Mouse (Mus musculus) lung, postnatal 0 days (tissue): Measurements from ENCODE around the gene Cebpe. TPM values are rescaled to one million over a fixed set of nuclear protein-coding genes. Genes with fewer than 3 reads are reported as not detected.

ENCODE experiments used
- ATAC-seq: fragments of 200-750 bp; cut with Nextera tagmentation; 2 replicates; pipeline ENCODE4 v1.8.0; 2017; ENCODE audit warnings: moderate library complexity
- DNase-seq: peaks from one replicate; pipeline ENCODE4 v3.0.0-alpha.2; 2016; ENCODE audit warnings: low spot score
- H3K27ac ChIP-seq: fragments of 300-500 bp; sonication (generic); 2 replicates; pipeline ENCODE4 v1.5.1; 2014; ENCODE audit warnings: antibody characterized with exemption, mild to moderate bottlenecking, low read length, mixed read lengths
- H3K27me3 ChIP-seq: fragments of 300-500 bp; sonication (generic); replicated peaks from 2 replicates; pipeline ENCODE4 v1.6.1; 2014; ENCODE audit warnings: low read length, mixed read lengths; ENCODE audit not compliant: insufficient read depth
- H3K36me3 ChIP-seq: fragments of 300-500 bp; sonication (generic); 2 replicates; pipeline ENCODE4 v1.6.1; 2014; ENCODE audit warnings: low read length, mixed read lengths; ENCODE audit not compliant: insufficient read depth
- H3K4me1 ChIP-seq: fragments of 300-500 bp; sonication (generic); 2 replicates; pipeline ENCODE4 v1.6.1; 2014; ENCODE audit warnings: antibody characterized with exemption, low read depth, low read length, mixed read lengths; ENCODE audit not compliant: insufficient read depth
- H3K4me2 ChIP-seq: fragments of 300-500 bp; sonication (generic); replicated peaks from 2 replicates; pipeline ENCODE4 v1.6.1; 2014; ENCODE audit warnings: low read depth, mild to moderate bottlenecking, low read length, moderate library complexity, mixed read lengths
- H3K4me3 ChIP-seq: fragments of 300-500 bp; sonication (generic); 2 replicates; pipeline ENCODE4 v1.5.1; 2014; ENCODE audit warnings: low read depth, low read length
- H3K9ac ChIP-seq: fragments of 300-500 bp; sonication (generic); replicated peaks from 2 replicates; pipeline ENCODE4 v1.6.1; 2014; ENCODE audit warnings: low read depth, mild to moderate bottlenecking
- H3K9me3 ChIP-seq: fragments of 300-500 bp; sonication (generic); 2 replicates; pipeline ENCODE4 v1.6.1; 2016; ENCODE audit warnings: low read length, mixed read lengths
- CTCF ChIP-seq: IDR thresholded peaks from 2 replicates; pipeline ENCODE4 v1.5.1; 2016; ENCODE audit warnings: antibody characterized with exemption, mild to moderate bottlenecking
- EP300 ChIP-seq: IDR thresholded peaks from 2 replicates; pipeline ENCODE4 v1.6.1; 2016; ENCODE audit warnings: antibody characterized with exemption, mild to moderate bottlenecking, control low read depth
- WGBS: fragments of 180-500 bp; shearing (Covaris S2); extraction: QIAGEN DNeasy Blood & Tissue Kit; methylation state at CpG from one replicate; pipeline ENCODE4 v1.1.7; 2014; 5-methylcytosine and 5-hydroxymethylcytosine counted together
- polyA plus RNA-seq: library from polyadenylated mRNA; unstranded; fragments of >200 nt; fragmentation: Nextera tagmentation; extraction: Ambion mirVana; gene quantifications from 2 replicates; pipeline ENCODE4 v1.2.1, GENCODE M21; 2015

Gene Cebpe
- polyA plus RNA-seq, 1 experiment from 2014 or later, result 0.58 TPM

DNA sequence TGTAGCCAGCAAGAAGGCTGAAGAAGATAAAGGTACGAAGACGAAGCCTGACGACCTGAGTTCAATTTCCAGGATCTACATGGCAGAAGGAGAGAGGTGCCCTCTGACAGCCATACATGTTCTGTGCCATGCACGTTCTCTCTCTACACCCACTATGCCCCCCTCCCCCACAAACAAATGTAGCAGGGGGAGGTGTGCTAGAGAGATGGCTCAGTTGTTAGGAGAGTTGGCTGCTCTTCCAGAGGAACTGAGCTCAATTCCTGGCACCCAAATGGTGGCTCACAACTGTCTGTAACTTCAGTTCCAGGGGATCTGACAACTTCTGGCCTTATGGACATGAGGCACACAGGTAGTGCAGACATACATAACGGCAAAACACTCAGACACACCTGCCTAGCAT is 35.7 kb downstream of the Cebpe start:
- no peak overlapping the region for H3K4me2 ChIP-seq
- H3K4me3 ChIP-seq, result no peak overlapping the region
- no peak overlapping the region for H3K27ac ChIP-seq
- ATAC-seq (no peak), DNase-seq (no peak)
- no peak for TF ChIP-seq CTCF
- TF ChIP-seq EP300, result no peak
- H3K4me1 ChIP-seq, result no peaks in the 10 kb centered on the region; the same call in 1 of the 2 replicates
- H3K27me3 ChIP-seq, result no peaks in the 10 kb centered on the region
- H3K36me3 ChIP-seq, result peaks cover 13% of the 10 kb centered on the region; the same call in 1 of the 2 replicates
- 90% methylated on average over 5 of the region's 5 CpGs for WGBS
- no peak overlapping the region for H3K9ac ChIP-seq
- no peaks in the 10 kb centered on the region for H3K9me3 ChIP-seq

DNA sequence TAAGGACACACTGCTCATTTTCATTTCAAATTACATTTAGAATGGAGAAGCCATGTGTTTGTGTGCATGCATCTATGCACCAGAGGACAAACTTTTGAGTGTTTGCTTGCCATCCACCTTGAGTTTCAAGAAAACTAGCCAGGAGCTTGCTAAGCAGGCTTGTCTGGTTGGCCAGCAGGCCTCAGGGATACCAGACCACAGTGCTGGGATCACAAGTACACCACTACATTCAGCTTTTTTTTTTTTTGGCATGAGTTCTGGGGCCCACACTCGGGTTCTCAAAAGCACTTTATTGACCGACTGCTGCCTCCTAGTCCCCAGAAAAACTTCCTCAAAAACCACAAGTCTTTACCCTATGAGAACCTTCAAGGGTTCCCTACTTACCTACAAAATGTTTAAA is 37.7 kb downstream of the Cebpe start:
- H3K4me1 ChIP-seq, result no peaks in the 10 kb centered on the region; the same call in 1 of the 2 replicates
- H3K9ac ChIP-seq, result no peak overlapping the region
- peak; percentile 65 for DNase-seq
- TF ChIP-seq EP300 (no peak), CTCF (no peak)
- no peaks in the 10 kb centered on the region for H3K27me3 ChIP-seq
- no peak overlapping the region for H3K4me2 ChIP-seq
- H3K9me3 ChIP-seq, result no peaks in the 10 kb centered on the region
- H3K27ac ChIP-seq, result peak overlapping the region; percentile 34; the same call in 1 of the 2 replicates
- ATAC-seq, result peak; percentile 75
- no peak overlapping the region for H3K4me3 ChIP-seq
- 38% methylated on average over 2 of the region's 2 CpGs for WGBS
- H3K36me3 ChIP-seq, result peaks cover 12% of the 10 kb centered on the region; the same call in 1 of the 2 replicates

DNA sequence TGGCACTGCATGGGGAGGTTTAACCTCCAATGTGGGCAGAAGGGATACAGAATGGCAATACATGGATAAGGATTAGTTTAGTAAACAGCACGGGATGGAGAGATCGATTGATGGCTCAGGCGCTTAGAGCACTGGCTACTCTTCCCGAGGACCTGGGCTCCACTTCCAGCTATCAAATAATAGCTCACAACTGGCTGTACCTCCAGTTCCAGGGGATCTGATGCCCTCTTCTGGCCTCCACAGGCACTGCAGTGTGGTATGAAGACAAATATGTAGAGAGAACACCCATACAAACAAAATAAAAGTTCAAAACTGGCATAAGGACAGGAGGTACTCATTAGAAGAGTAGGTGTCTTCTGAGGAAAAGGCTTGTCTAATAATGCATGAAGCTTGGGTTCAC is 42.6 kb downstream of the Cebpe start:
- no peaks in the 10 kb centered on the region for H3K27me3 ChIP-seq
- H3K27ac ChIP-seq, result no peak overlapping the region
- H3K4me3 ChIP-seq, result no peak overlapping the region
- H3K9ac ChIP-seq, result no peak overlapping the region
- 67% methylated on average over 4 of the region's 4 CpGs for WGBS
- ATAC-seq (no peak; the same call in 1 of the 2 replicates), DNase-seq (peak; percentile 53)
- H3K4me2 ChIP-seq, result no peak overlapping the region
- H3K36me3 ChIP-seq, result peaks cover 26% of the 10 kb centered on the region; the same call in 1 of the 2 replicates
- no peaks in the 10 kb centered on the region for H3K9me3 ChIP-seq
- H3K4me1 ChIP-seq, result no peaks in the 10 kb centered on the region
- TF ChIP-seq EP300 (no peak), CTCF (peak; percentile 77)

GRCm38 (mm10) chr14:54664477-54665222 is 47.3 kb downstream of the Cebpe start:
- 89% methylated on average over 10 of the region's 10 CpGs for WGBS
- no peaks in the 10 kb centered on the region for H3K27me3 ChIP-seq
- no peak for DNase-seq
- H3K4me2 ChIP-seq, result no peak overlapping the region
- TF ChIP-seq EP300, result no peak
- TF ChIP-seq CTCF, result no peak
- no peak overlapping the region for H3K27ac ChIP-seq
- no peak for ATAC-seq
- no peak overlapping the region for H3K4me3 ChIP-seq
- no peaks in the 10 kb centered on the region for H3K4me1 ChIP-seq
- peaks cover 51% of the 10 kb centered on the region for H3K36me3 ChIP-seq
- H3K9me3 ChIP-seq, result no peaks in the 10 kb centered on the region
- H3K9ac ChIP-seq, result no peak overlapping the region

Other genes with a start within 250 kb of the Cebpe start
- 92.5 and 96.5 TPM in 2 replicates for gene Lrp10, start 248.0 kb downstream of the Cebpe start, polyA plus RNA-seq
- gene Rem2, start 236.1 kb downstream of the Cebpe start, polyA plus RNA-seq, result 11.9 and 16.0 TPM in 2 replicates
- 21.2 and 24.3 TPM in 2 replicates for gene Prmt5, start 194.6 kb downstream of the Cebpe start, polyA plus RNA-seq
- gene Haus4, start 157.6 kb downstream of the Cebpe start, polyA plus RNA-seq, result 22.1 and 24.2 TPM in 2 replicates
- 40.0 and 46.4 TPM in 2 replicates for gene Ajuba, start 134.6 kb downstream of the Cebpe start, polyA plus RNA-seq
- 3.8 and 6.2 TPM in 2 replicates for gene 4931414P19Rik, start 106.2 kb downstream of the Cebpe start, polyA plus RNA-seq
- 231 and 251 TPM in 2 replicates for gene Psmb5, start 94.2 kb downstream of the Cebpe start, polyA plus RNA-seq
- gene Psmb11, start 90.7 kb downstream of the Cebpe start, polyA plus RNA-seq, result 0.04 TPM in 1 of 2 replicates, not detected in the other
- gene Gm17606, start 71.2 kb downstream of the Cebpe start, polyA plus RNA-seq, result not detected in 2 replicates
- gene Cdh24, start 70.8 kb downstream of the Cebpe start, polyA plus RNA-seq, result 0.32 and 0.50 TPM in 2 replicates
- 63.0 and 67.5 TPM in 2 replicates for gene 1700123O20Rik, start 26.0 kb downstream of the Cebpe start, polyA plus RNA-seq
- gene Acin1, start 25.2 kb downstream of the Cebpe start, polyA plus RNA-seq, result 74.0 and 82.5 TPM in 2 replicates
- gene Gm29776, start 13.3 kb downstream of the Cebpe start, polyA plus RNA-seq, result 0.20 and 0.25 TPM in 2 replicates
- 1.2 TPM in 2 replicates for gene Slc7a8, start 69.8 kb upstream of the Cebpe start, polyA plus RNA-seq
- gene Rnf212b, start 102.0 kb upstream of the Cebpe start, polyA plus RNA-seq, result not detected in 2 replicates
- 6.2 and 7.5 TPM in 2 replicates for gene Homez, start 158.8 kb upstream of the Cebpe start, polyA plus RNA-seq
- 2.5 and 2.7 TPM in 2 replicates for gene Ppp1r3e, start 165.4 kb upstream of the Cebpe start, polyA plus RNA-seq
- gene Bcl2l2, start 171.2 kb upstream of the Cebpe start, polyA plus RNA-seq, result 5.4 and 6.1 TPM in 2 replicates
- 0.31 and 0.98 TPM in 2 replicates for gene Gm20521, start 171.3 kb upstream of the Cebpe start, polyA plus RNA-seq
- gene Pabpn1, start 180.3 kb upstream of the Cebpe start, polyA plus RNA-seq, result 64.4 and 66.1 TPM in 2 replicates
- 13.6 and 13.8 TPM in 2 replicates for gene Slc22a17, start 201.0 kb upstream of the Cebpe start, polyA plus RNA-seq
- gene Efs, start 214.0 kb upstream of the Cebpe start, polyA plus RNA-seq, result 8.1 and 8.5 TPM in 2 replicates
- gene Il25, start 220.5 kb upstream of the Cebpe start, polyA plus RNA-seq, result not detected in 2 replicates
- gene Cmtm5, start 224.1 kb upstream of the Cebpe start, polyA plus RNA-seq, result 0.21 and 0.40 TPM in 2 replicates